Mouse (Mus musculus): ENCODE results near the gene Kcnh7.
A peak's percentile ranks its signal among the peaks of the same experiment; 100 is the strongest.

Gene Kcnh7

DNA sequence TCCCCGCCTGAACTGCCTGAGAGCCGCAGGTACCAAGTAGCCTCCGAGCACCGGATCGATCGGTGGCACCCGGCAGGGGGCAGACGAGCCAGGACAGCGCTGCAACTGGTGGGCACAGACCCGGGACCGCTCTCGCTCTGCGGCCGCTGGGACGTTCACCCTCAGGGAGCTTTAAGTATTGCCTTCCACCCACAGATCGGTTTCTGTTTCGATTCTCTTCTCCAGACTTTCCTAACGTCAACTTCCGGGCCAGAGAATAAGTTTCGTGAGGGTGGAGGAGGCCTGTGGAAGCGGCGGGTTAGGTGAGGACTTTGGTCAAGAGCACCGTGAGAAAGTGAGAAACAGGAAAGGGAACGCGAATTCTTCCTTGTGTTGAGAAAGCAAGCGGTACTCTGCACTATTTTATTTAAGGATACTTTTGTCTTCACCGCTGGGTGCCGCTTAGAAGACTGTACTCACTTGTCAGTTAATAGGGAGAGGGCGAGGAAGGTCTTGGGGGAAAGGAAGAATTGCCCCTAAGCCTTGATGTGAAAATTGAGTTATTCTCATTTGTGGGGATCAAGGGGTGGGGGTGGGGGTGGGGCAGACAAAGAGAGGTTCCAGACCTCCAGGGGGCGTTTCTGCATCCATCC is 538.0 kb downstream of the Kcnh7 start, which contains the start of gene Ifih1:
TSS of gene Ifih1 (minus strand) at position 242 of the 632 bp plus-strand sequence.
- DNase-seq (ENCODE audit: inconsistent ontology term): peak; percentile 87

DNA sequence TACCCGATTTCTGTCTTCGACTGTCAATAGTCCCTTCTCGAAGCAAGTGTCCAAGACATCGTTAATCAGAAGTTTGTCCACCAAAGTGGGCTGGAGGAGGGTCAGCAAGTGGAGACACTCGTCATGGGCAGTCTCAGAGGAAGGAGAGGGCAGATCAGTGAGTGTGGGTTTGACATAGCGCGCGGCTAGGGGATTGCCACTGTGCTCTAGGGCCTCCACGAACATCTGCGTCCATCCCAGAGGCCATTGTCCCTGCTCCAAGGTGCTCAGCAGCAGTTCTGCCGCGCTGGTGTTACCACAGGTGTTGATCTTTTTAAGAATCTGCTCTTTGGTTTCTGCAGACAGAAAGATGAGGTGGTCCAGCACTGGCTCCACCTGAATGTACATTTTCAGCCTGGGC is 538.6 kb downstream of the Kcnh7 start:
- peak; percentile 58 for DNase-seq (ENCODE audit: inconsistent ontology term)

DNA sequence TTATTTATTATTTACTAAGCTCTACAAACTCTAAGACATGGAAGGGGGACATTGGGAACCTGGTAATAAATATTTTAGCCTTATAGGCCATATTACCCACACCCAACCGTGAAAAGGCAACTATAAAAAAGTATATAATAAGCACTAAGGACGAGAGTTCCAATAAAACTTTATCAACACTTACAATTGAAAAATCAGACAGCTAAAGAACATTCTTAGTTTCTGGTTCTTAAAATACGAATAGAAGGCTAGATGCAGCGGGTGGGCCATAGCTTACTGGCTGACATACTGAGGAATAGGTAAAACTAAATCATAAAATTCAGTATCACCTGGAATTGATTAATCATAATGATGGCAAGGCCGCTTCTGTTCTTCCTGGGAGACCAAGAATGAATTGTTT is 539.2 kb downstream of the Kcnh7 start:
- no peak for DNase-seq (ENCODE audit: inconsistent ontology term)
